Mouse (Mus musculus): ENCODE results near the gene Map3k4.

Map3k4 gene

DNA sequence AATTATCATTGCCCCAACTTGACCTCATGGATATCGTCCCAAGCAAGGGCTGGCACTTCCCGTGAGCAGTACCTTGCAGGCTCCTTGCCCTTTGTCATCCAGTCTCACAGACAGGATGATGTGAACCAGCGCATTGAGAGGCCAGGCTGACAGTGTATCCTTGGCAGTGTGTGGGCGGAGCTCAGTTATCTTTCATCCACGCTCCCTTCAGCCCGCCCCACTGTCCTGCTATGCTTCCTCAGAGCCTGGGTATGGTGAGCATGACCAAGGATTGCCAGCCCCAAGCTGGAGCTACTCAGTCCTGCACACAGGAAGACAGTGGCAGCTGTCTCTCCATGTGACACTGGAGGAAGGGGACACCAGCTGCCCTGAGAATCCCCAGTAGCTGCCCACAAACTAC lies 102.4 kb downstream of the Map3k4 start:
- DNase-seq, result no peak

DNA sequence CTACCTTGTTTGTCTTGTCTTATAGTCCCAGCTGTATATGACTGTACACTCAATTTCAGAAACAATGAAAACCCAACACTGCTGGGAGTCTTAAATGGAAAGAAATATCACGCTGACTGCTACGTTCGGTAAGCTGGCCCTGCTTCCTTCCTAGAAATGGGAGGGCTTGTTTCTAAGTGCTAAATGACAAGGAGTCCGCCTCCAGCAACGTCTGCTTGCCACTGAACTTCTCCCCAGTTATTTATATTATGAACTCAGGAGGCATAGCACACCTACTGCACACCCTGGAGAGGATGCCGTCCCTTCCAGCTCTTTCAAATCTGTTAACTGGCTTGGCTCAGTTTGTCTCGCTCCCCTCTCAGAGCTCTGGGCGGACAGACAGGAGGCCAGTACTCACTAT lies 105.2 kb downstream of the Map3k4 start:
- DNase-seq, result no peak

DNA sequence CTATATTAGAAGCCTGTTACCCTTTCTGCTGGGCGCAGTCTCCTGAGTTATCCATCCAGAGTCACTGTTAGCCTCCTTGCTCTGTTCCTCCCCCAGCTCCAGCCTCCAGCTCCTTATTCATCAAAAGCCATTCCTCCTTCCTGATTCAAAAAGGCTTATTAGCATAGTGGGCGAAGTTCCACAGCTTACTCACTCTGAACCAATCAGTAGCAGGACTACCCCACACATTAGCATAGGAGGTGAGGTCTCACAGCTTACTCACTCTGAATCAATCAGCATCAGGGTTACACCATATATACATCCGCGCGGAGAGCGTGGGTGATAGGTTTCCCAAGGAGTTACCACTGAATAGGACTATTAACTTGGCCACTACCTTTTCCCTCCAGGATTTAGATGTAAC lies 106.3 kb downstream of the Map3k4 start:
- no peak for DNase-seq

DNA sequence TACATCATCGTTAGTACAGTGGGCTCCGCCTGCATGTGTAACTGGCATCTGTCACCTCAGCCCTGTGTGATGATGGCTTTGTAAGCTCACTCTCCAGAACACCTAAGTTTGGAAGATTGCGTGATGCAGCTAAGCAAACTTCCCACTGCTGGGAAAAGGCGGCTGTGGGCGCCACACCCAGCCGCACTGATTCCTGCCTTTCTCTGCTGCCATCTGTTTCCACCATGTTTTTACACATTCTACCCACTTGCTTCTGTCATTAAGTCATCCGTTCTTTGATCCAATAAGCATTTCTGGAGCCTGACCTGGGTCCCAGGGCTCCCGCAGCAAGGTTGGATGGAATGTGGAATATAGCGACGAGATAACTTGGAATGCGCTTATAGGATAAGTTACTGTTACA lies 106.7 kb downstream of the Map3k4 start:
- DNase-seq, result no peak

DNA sequence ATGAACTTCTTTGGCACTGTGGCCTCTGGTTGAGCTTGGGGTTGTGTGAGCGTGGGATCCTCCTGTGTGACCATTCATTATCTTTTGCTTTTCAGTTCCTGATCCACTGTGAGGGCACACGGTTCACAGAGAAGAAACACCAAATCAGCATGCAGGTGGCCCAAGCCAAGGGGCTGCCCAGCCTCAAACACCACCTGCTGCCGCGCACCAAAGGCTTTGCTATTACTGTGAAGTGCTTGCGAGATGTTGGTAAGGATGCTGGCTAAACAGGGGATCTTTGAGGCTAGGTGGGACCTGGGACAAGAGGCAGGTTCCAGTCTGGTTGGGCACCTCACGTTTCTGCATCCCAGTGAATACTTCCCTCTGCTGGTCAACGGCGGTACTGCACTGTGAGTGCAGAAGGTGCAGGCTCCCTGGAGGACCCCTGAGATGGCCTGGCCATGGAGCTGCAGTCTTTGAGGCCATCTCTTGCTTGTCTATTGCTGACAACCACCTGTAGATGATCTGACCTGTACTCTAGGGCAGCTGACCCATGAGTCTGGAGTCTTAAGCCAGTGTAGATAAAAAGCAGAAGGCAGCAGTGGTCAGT lies 108.0 kb downstream of the Map3k4 start:
- peak; percentile 94 to 96 for DNase-seq

DNA sequence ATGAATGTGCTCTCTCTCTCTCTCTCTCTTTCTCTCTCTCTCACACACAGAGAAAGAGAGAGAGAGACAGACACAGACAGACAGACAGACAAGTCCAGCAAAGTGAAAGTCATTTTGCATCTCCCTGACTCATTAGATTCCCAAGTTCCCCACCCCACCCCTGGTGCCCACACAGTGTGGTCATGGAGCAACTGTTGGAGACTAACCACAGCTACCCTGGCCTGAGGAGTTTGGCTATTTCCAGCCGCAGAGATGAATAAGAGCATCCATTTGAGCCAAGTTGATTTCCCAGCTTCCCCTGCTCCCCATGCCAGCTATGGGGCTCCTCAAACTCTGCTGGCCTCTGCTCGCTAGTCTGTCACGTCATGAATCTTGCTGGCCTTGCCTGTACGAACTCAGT lies 109.1 kb downstream of the Map3k4 start:
- no peak for DNase-seq

DNA sequence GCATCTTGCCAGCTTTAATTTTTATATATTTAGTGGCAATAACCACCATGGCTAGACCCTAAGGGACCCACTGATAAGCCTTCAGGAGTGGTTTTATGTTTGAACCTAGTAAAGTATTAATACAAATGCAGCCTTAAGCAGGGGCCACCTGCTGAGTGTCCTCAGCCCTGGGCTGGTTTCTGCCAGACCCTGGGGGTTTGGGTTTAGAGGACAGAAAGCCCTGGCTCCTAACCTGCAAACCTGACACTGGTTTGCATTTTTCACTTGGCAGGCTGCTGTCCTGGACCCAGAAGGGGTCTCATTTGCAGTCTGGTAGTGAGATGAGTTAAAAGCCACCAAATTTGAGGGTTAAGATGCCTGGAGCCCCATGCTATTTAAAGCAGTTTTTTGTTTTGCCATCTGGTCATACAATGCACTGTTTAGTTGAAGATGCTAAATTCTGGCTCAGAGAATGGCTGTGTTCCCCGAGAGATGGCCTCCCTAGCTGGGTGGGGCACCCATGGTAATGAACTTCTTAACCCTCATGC lies 111.5 kb downstream of the Map3k4 start:
- DNase-seq, result no peak

DNA sequence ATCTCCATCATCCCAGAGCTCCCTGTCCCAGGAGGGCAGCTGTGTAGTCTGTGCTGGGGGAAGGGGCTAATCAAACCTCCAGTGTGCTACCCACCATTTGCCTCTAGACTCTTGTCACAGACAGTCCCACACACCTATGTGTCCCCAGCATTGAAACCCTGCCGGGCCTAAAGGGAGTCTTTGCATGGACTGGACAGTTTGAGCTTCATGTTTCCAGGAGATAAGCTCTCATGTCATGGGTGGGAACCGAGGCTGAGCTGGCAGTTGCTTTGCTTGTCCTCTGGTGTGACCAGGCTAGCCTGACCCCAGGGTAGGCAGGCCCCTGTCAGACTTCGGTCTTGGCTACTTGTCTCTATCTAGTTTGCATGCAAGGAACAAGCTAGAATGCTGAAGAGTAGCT lies 112.3 kb downstream of the Map3k4 start:
- no peak for DNase-seq

DNA sequence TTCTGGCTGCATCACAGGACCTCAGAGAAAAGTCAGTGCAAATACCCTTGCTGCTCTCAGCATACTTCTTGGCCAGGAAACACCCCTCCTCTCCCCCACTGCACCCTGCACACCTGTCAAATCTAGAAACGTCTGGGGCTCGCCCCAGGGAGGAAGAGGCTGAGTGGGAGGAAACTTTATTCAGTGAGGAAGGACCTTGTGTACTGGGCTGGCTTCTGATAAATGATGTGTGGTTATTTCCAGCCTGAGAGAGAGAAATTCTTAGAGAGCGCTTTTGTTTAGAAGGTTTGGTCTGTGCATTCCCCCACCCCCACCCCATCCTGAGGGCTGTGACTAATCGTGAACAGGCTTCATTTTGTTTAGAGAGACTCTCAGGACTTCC lies 112.9 kb downstream of the Map3k4 start:
- DNase-seq, result no peak

DNA sequence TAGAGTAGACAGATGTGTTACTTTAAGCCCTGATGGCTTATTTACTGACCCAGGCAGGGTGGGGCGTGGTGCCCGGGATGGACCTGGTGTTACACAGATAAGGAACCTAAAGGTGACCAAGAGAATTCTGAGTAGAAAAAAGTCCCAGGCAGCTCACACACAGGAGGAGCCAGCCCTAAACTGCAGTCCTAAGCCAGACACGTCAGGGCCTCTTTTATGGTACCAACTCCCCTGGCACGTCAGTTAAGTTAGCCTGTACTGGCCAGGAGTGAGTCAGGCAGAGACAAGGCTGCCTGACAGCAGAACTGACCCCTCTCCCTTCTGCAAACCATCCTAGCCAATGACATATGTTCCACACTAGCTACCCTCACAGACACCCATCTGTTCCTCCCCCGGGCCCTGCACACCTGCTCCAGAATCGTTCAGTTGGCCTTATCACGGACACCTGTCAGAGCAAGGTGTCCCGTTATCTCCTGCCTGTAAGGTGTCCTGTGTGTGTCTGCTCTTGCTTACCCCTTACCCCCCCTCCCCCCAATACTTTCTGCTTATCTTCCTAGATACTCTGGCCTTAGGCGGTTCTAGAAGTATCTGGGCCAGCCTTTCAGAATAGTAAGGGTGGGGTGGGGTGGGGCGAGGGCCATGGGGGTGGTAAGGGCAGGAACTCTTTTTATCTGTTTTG lies 113.4 kb downstream of the Map3k4 start:
- DNase-seq, result no peak

DNA sequence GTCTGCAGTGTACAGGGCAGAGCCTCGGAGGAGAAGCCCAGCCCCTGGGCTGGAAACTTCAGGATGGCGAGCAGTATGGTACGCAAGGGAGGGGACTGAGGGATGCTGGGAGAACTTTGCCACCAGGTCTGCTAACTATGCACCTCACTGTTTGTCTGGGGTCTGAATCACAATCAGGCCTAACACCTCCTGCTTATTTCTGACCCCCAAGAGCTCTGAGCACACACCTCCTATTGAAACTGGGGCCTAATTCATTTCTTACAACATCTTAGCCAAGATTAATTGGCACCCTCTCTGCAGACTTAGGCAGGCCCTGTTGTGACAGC lies 113.9 kb downstream of the Map3k4 start:
- DNase-seq, result no peak

DNA sequence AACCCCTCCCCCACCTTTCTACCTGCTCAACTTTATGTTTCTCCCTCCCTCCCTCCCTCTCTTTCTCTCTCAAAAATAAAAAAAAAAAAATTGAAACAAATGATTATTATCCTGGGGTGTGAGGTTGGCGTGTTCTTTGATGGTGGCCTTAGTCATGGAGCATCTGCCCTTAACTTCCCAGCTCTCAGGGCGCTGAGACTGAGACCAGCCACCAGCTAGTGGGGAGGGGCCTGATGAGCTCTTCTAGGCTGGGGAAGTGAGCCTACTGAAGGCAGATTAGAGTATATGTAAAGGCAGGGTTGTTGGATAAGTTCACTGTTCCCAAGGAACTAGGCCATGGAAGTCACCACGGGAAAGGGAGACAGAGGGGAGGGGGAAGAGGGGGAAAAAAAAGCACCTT lies 114.3 kb downstream of the Map3k4 start:
- no peak for DNase-seq

DNA sequence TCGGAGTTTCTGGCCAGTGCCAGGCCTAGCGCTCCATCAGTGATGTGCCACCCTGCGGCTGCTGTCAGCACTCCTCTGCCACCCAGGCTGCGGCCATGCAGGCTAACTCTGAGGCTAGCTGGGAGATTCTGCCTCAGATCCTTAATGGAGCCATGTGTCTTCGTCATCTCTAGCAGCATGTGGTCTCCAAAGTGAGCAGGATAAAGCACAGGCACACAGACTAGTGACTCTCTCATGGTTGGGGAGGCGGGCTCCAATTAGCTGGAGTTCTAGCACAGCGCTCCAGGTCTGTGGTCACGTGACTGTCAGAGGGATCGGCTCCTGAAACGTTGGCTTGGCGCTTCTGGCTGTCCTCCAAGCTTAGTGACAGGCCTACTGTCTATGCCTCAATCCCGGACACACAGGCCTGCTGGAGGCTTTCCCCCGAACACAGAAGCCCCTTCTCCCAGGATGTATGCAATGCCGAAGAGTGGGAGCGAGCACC lies 115.1 kb downstream of the Map3k4 start:
- no peak for DNase-seq

DNA sequence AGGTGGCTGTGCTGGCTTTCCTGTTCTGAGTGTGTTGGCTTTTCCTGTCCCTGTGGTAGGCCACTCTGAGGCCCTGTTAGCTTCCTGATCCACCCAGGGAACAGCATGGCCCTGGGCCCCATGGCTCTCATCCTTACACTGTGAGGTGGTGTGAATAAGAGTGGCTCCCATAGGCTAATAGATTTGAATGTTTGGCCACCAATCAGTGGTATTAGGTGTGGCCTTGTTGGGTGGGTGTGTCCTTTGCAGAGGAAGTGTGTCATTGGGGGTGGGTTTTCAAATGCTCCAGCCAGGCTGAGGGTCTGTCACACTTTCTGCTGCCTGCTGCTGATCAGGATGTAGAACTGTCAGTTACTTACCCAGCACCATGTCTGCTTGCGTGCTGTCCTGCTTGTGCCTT lies 117.5 kb downstream of the Map3k4 start:
- DNase-seq, result no peak

DNA sequence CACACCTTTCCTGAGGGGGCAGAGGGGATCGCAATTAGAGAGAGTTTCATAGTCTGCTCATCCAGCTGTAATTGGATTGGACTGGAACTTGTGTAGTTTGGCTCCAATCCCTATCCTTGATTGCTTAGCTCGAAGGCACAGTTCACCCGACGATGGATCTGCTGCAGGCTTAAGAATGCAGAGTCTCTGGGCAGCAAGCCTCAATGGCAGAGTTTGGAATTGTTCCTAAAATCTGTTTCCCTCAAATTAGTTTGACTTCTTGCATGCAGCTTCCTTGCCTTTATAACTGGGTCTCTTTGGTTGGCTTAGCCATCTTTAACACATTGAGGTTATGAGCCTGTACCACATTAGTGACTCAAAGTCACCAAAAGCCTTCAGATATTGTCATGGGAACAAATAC lies 118.7 kb downstream of the Map3k4 start:
- DNase-seq, result no peak

DNA sequence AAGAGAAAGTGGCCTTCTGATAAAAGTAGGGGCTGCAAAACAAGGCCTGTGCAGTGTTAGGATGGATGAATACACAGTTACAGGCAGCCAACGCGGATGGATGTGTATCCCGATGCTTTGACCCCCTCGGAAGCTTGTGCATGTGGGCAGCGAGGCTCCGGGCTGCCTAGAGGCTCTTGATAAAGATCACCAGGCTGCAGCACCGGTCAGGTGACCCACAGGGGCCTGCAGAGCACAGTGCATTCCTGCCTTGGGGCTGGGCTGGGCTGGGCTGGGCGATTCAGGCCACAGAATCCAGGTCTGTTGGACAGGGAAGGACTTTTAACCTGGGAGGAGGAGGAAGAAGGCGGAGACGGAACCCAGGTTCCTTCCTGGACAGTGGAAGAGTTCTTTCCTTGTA lies 123.0 kb downstream of the Map3k4 start:
- peak; percentile 46 to 67 for DNase-seq

DNA sequence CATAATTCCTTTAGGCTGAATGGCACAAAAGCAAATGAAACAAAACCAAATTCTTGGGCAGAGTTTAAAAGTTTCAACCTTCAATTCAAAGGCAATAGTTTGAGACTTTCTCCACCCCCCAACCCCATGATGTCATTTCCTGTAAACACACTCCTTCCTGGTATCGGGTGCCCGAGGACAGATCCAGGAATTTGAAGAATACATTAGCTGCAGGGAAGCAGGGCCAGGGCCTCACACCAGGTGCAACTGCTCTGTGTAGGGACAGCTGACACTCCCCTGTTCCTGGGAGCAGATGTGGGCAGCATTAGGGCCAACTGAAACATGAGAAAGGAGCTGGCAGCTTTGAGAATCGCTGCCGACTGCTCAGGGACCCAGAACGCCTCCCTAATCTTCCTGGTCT lies 123.5 kb downstream of the Map3k4 start:
- DNase-seq, result peak; percentile 39 to 58

DNA sequence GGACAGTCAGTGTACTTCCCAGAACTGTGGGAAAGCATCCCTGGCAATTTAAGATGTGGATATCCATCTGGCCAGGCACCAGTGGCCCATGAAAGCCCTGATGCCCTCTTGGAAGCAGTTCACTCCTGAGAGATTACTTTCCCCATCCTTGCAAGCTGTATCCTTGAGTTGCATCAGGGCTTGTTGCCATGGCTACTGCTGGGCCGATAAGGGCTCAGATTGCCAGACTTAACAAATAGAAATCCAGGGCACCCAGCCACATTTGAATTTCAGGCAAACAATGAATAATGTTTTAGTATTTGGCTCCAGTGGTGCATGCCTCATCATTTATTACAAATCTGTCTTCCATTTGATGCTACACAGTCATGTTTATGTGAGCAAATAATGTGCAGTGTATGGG lies 130.8 kb downstream of the Map3k4 start:
- DNase-seq, result no peak

DNA sequence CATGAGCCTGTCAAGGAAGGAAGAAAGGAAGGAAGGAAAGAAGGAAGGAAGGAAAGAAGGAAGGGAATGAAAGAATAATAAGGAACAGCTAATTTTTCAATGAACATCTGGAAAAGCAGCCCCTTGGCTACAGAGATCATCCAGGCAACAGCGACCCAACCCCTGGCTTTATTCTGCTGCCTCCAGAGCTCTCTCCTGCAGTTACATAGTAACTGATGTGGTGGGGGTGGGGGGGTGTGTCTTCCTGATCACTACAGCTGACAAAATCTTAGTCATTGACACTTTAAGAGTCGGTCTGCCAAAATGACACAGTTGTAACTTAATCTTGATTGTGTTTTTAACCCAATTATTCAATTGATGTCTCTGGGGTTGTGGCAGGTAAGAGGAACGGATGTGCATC lies 132.3 kb downstream of the Map3k4 start:
- DNase-seq, result no peak

DNA sequence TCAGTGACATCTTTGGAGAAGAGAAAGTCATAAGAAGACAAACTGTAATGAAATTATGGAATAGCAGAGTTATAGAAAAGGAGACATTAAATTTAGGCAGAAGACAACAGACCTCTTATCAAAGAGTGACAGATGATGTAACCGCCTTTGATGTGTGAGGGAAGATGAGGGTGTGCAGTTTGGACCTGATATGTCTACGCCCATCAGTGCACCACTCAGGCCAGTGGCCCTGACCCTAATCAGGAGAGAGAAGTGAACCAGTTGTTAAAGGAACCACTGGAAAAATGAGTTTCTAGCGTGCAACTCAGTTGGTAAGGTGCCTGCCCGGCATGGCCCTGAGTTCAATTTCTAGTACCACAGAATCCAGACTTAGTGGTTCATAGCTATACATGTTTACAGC lies 132.7 kb downstream of the Map3k4 start:
- no peak for DNase-seq

DNA sequence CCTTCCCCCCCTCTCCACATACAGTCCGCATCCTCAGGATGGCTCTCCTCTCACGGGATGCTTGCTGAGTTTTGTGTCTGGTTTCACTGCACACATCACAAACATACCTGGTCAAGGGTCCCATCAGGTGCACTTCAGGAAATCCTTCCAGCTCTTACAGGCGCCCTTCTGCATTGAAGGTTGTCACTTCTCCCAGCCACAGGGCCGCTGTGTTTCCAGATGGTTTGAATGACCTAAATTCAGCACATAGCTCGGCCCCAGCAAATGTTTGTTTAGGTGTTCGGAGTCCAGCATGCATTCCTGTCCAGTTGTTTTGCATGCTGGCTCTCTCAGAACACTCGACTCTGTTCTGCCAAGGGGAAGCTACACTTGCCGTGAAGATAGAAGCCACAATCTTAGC lies 134.3 kb downstream of the Map3k4 start:
- no peak for DNase-seq

DNA sequence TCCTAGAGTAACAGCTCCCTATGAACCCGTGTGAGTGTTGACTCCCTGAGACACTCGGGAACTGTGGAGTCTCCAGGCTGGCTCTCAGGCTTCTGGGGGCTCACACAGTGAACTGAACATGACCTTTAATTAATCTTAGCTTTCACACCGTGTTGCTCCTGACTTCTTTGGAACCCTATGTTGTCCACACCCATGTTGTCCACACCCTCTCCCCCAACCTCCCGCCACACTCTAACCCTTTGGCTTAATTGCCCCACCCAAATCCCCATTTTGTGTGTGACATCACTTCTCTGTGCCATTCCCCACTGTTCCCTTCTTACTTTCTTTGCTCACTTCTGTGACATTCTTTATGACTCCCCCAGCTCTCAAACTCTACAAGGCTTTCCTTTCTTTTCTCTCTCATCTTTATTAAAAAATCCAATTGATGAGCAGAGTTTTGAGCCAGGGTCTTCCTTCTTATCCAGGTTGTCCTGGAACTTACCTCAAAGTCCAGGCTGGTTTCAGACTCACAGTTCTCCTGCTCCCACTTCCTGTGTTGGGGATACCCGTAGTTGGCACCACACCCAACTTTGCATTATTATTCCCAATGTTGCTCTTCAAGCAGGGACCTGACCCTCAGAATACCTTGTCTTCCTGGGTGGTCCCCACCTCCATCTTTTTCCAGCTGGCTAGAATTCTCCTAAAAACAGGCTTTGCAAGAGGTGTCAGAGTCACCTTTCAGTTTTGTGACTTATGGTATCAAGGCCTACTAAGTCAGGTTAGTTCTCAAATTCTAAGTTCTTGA lies 135.7 kb downstream of the Map3k4 start:
- DNase-seq, result no peak

DNA sequence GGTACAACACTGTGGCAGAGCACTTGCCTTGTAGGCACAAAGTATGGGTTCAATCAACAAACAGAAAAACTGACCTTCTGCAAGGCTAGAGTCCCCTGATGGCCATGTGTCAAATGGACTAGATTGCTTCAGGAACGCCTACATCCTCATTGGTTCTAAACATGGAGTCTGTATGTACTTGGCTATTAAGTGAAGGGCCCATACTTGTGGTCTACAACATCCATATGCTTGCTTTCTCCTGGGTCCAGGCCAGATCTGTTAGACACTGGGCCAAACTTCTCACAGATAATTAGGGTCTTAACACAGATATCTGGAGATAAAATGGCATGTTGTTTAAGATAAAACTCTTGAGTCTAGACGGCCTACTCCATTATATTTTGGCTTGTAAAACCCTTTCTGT lies 138.8 kb downstream of the Map3k4 start:
- DNase-seq, result no peak

DNA sequence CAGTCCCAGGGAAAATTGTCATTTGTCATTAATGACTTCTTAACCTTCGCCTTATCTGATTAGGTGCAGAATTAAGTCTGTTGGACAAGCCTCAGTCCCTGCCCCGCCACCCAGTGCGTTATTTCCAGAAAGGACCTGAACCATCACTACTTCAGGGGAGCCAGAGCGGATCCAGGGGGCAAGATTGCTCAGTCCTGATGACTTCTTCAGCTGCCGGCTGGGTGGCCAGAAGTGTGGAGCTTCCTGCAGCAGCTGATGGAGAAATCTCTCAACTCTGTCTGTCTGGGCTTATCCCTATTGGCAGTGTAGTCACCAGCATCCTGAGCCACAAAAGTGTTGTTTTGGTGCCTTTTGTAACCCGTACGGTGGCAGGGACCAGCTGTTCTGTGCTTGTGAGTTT lies 139.3 kb downstream of the Map3k4 start:
- DNase-seq, result peak; percentile 32 to 48
